Mouse (Mus musculus) heart, postnatal 0 days (tissue): ENCODE measurements around the gene Rab7.

Experiments used
- CTCF ChIP-seq: IDR thresholded peaks from 2 replicates; pipeline ENCODE4 v1.5.1; 2016; ENCODE audit warnings: antibody characterized with exemption, control low read depth, low read depth
- EP300 ChIP-seq: IDR thresholded peaks from 2 replicates; pipeline ENCODE4 v1.6.1; 2016; ENCODE audit warnings: antibody characterized with exemption, low read depth

GRCm38 (mm10) chr6:87981547-87982256 is 63.4 kb downstream of the Rab7 start, which contains the start of gene H1fx:
- TF ChIP-seq CTCF (no peak; the same call in 1 of the 2 replicates), EP300 (no peak)
